Mouse (Mus musculus) layer of hippocampus, adult 9-11 months (tissue): ENCODE results near the gene Olfr742.

Experiments
- DNase-seq: peaks from one replicate; pipeline ENCODE4 v3.0.0; 2022

Gene Olfr742

GRCm38 (mm10) chr14:50503300-50503699 is at the start of gene Olfr742:
Olfr742 (plus strand) TSS chr14:50503600.
- no peak for DNase-seq

- DNase-seq = no peak
Observed at GRCm38 (mm10) chr14:50472438-50472837, 31.0 kb upstream of the Olfr742 start, which contains the start of gene Olfr741. Olfr741 (plus strand) TSS chr14:50472738.

DNA sequence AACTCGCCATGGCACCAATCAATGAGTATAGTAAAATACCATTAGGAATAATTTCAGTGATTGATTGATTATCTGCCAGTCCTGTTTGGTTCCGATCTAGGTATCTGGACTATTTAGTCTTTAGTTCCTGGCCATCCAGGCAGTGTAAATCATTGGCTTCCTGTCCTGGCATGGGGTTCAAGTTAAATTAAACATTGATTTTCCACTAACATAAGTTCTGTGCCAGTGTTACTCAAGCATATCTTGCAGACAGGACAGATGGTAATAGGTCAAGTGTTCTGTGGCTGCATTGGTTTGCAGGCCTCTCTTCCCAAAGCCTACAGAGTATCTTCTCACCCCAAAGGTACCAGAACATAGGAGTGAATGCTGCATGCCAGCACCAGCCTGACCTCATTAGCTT is 25.0 kb upstream of the Olfr742 start:
- DNase-seq = no peak

GRCm38 (mm10) chr14:50521539-50521938 is 18.1 kb downstream of the Olfr742 start, which contains the start of gene Olfr743:
Olfr743 (plus strand) TSS chr14:50521839.
- DNase-seq = no peak

GRCm38 (mm10) chr14:50552734-50553133 is 49.3 kb downstream of the Olfr742 start:
- no peak for DNase-seq
